Mouse (Mus musculus): ENCODE measurements around the gene Tlr4. TPM values are rescaled to one million over a fixed set of nuclear protein-coding genes. Genes with fewer than 3 reads are reported as not detected.

Tlr4 gene
- polyA plus RNA-seq (2012; rRNA removed): 0.45 and 1.4 TPM in 2 replicates

DNA sequence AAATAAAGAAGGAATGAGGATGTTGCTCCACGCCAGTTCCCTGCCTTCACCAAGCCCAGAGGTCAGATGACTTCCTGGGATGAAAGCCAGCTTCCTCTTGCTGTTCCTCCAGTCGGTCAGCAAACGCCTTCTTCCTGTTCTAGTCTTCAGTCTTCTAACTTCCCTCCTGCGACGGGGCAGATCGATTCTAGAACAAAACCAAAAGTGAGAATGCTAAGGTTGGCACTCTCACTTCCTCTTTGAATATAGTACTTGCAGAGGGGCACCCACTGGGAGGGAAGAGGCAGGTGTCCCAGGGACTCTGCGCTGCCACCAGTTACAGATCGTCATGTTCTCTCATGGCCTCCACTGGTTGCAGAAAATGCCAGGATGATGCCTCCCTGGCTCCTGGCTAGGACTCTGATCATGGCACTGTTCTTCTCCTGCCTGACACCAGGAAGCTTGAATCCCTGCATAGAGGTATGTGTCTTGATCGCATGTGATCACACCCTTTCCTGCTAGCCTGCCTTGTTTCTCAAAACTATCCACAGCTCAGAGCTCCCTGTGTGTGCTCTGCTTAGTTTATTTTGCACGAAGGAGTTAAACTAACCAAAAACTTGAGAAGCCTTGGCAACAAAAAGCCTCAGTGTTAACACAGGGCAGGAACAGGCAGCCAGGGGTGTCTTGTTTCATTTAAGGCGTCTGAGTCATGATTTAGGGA, at the start of gene Tlr4:
Gene Tlr4 (plus strand): TSS at position 122 of the 700 bp plus-strand sequence.

